Mouse (Mus musculus) midbrain, postnatal 0 days (tissue): ENCODE data around the gene Tfr2. TPM values are rescaled to one million over a fixed set of nuclear protein-coding genes. Genes with fewer than 3 reads are reported as not detected.
A peak's percentile ranks its signal among the peaks of the same experiment; 100 is the strongest.

Experiments used
- ATAC-seq: fragments of 200-750 bp; cut with Nextera tagmentation; 2 replicates; pipeline ENCODE4 v1.8.0; 2017; ENCODE audit warnings: moderate number of reproducible peaks, mild to moderate bottlenecking, moderate TSS enrichment, moderate library complexity; ENCODE audit not compliant: low FRiP score
- DNase-seq: peaks from one replicate; pipeline ENCODE4 v3.0.0-alpha.2; 2015; ENCODE audit warnings: low spot score
- H3K27ac ChIP-seq: fragments of 300-500 bp; sonication (generic); 2 replicates; pipeline ENCODE4 v1.5.1; 2014; ENCODE audit warnings: low read depth, mild to moderate bottlenecking, low read length, mixed read lengths
- H3K27me3 ChIP-seq: fragments of 300-500 bp; sonication (generic); 2 replicates; pipeline ENCODE4 v1.6.1; 2014; ENCODE audit warnings: low read length, control low read depth, mixed read lengths; ENCODE audit not compliant: insufficient read depth
- H3K36me3 ChIP-seq: fragments of 300-500 bp; sonication (generic); 2 replicates; pipeline ENCODE4 v1.6.1; 2014; ENCODE audit warnings: low read length, control low read depth, mixed read lengths; ENCODE audit not compliant: insufficient read depth
- H3K4me1 ChIP-seq: fragments of 300-500 bp; sonication (generic); 2 replicates; pipeline ENCODE4 v1.6.1; 2014; ENCODE audit warnings: mild to moderate bottlenecking, control low read depth, antibody characterized with exemption, low read length, mixed read lengths; ENCODE audit not compliant: insufficient read depth
- H3K4me2 ChIP-seq: fragments of 300-500 bp; sonication (generic); 2 replicates; pipeline ENCODE4 v1.6.1; 2014; ENCODE audit warnings: low read depth, mild to moderate bottlenecking, low read length, mixed read lengths; ENCODE audit not compliant: poor library complexity, severe bottlenecking
- H3K4me3 ChIP-seq: fragments of 300-500 bp; sonication (generic); 2 replicates; pipeline ENCODE4 v1.5.1; 2014; ENCODE audit warnings: low read depth, mild to moderate bottlenecking, low read length, moderate library complexity
- H3K9ac ChIP-seq: fragments of 300-500 bp; sonication (generic); replicated peaks from 2 replicates; pipeline ENCODE4 v1.6.1; 2014; ENCODE audit warnings: mild to moderate bottlenecking, low read length, moderate library complexity, mixed read lengths; ENCODE audit not compliant: poor library complexity, severe bottlenecking
- H3K9me3 ChIP-seq: fragments of 300-500 bp; sonication (generic); 2 replicates; pipeline ENCODE4 v1.6.1; 2016; ENCODE audit warnings: low read length, control low read depth
- CTCF ChIP-seq: IDR thresholded peaks from 2 replicates; pipeline ENCODE4 v1.5.1; 2016; ENCODE audit warnings: antibody characterized with exemption, mild to moderate bottlenecking
- WGBS: fragments of 180-500 bp; shearing (Covaris S2); extraction: QIAGEN DNeasy Blood & Tissue Kit; methylation state at CpG from one replicate; pipeline ENCODE4 v1.1.7; 2014; 5-methylcytosine and 5-hydroxymethylcytosine counted together
- polyA plus RNA-seq: library from polyadenylated mRNA; unstranded; fragments of >200 nt; fragmentation: Nextera tagmentation; extraction: Ambion mirVana; gene quantifications from 2 replicates; pipeline ENCODE4 v1.2.1, GENCODE M21; 2015
- total RNA-seq: library from RNA; depleted of rRNA; stranded (reverse); fragments of >200 nt; gene quantifications from 2 replicates; pipeline ENCODE4 v1.2.3, GENCODE M21; 2014

Tfr2 gene
- total and polyA plus RNA-seq, 2 experiments from 2014 or later = 21.7 to 29.6 TPM

DNA sequence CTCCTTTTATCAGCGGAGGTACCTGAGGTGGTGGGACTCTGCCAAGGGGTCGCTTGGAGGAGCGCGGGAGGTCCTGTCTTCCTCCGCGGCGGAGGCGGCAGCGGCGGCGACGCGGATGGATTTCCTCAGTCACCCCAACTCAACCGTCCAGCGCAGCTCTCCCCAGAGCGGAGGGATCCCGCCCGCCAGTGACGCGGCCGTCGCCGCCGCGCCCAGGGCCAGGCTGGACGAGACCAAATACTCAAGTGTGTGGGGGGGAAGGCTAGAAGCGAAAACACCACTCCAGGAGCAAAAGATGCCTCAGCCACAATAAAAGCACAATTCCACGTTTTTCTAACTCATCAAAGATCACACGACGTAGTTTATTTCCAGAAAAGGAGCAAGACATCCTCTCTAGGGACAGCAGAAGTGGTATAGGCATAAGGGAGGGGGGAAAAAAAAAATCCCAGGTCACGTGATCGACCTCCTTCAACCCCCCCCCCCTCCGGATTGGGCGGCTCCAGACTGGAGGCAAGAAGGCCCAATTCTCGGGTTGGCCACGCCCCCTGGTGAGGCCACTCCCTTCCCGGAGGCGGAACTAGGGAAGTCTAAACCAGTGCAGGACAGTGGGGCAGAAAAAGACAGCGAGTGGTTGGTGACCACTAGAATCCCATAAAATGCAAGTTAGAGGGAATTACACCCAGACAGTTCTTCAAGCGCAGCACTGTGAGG is 36.4 kb upstream of the Tfr2 start, which contains the start of the genes Epo and Gnb2:
Gene Epo (minus strand): TSS at position 126 of the 711 bp plus-strand sequence.
Gene Gnb2 (minus strand): TSS at position 394 of the 711 bp plus-strand sequence.
- Histone ChIP-seq H3K4me1 (no peaks in the 10 kb centered on the region; the same call in 1 of the 2 replicates), H3K27ac (peak within 1 kb of the TSS; percentile 98), H3K27me3 (no peaks in the 10 kb centered on the region), H3K9ac (peak within 1 kb of the TSS; percentile 95), H3K4me2 (peak within 1 kb of the TSS; percentile 91), H3K4me3 (peak within 1 kb of the TSS; percentile 83), H3K9me3 (no peaks in the 10 kb centered on the region), H3K36me3 (peaks cover 15% of the 10 kb centered on the region)
- DNase-seq = peak; percentile 99
- TF ChIP-seq CTCF = no peak
- peak; percentile 76 for ATAC-seq
- under 1% methylated on average over 40 of the region's 40 CpGs for WGBS

DNA sequence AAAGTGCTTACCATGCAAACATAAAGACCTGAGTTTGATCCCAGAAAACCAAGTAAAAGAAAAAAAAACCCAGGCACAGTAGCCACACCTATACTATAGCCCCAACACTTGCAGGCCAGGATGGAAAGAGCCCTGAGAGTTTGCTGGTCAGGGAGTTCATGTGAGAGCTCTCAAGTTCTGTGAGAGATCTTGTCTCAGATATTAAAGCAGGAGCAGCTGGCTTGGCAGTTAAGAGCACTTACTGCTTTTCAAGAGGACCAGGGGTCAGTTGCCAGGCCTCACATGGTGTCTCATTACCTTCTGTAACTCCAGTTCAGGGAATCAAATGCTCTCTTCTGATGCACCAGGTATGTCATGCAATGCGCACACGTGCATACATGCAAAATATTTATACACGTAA is 34.9 kb upstream of the Tfr2 start:
- no peak overlapping the region for H3K4me3 ChIP-seq
- WGBS = 95% methylated on average over 3 of the region's 3 CpGs
- no peak for DNase-seq
- H3K4me2 ChIP-seq = no peak overlapping the region
- no peak overlapping the region for H3K9ac ChIP-seq
- H3K4me1 ChIP-seq = no peaks in the 10 kb centered on the region
- no peak overlapping the region for H3K27ac ChIP-seq
- H3K36me3 ChIP-seq = 0 out of 2 replicates have a peak, but pooled peaks cover under 1% of the 10 kb centered on the region
- no peaks in the 10 kb centered on the region for H3K27me3 ChIP-seq
- no peak for TF ChIP-seq CTCF
- ATAC-seq = no peak
- no peaks in the 10 kb centered on the region for H3K9me3 ChIP-seq

DNA sequence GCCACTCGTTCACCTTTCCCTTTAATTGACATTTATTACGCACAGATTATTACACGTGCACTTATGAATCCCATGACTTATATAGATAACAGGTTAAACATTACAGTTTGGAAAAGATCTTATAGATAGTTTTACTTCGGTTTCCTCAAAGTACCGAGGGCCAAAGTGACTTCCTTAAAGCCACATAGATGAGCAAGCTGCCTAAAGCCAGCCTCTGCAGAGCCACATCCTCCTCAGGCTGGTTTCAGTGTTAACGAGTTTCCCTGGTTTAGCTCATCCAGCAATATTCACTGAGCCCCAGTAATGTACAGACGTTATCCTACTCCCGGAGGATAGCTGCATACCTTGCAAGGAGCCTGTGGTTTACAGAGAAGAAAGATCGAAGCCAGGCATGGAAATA is 34.3 kb upstream of the Tfr2 start:
- H3K27me3 ChIP-seq = no peaks in the 10 kb centered on the region
- H3K4me3 ChIP-seq = no peak overlapping the region
- no peak overlapping the region for H3K9ac ChIP-seq
- no peak for TF ChIP-seq CTCF
- H3K4me1 ChIP-seq = no peaks in the 10 kb centered on the region
- no peaks in the 10 kb centered on the region for H3K9me3 ChIP-seq
- no peak overlapping the region for H3K4me2 ChIP-seq
- DNase-seq = no peak
- ATAC-seq = no peak
- WGBS = 79% methylated on average over 9 of the region's 9 CpGs
- H3K27ac ChIP-seq = no peak overlapping the region
- H3K36me3 ChIP-seq = no peaks in the 10 kb centered on the region

DNA sequence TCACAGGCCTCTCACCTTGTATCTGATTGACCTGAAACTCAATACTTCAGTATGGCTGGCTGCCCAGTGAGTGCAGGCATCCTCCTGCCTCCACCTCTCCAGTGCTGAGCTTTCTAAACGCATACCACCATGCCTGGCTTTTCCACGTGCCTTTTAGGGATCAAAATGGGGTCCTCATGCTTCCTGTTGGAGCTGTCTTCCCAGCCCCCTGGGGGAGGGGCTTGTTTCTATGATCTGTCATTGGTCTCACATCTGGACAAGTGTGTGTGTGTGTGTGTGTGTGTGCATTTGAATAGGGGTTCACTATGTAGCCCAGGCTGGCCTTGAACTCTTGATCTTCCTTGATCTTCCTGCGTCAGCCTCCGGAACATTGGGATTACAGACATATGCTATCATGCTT is 32.2 kb upstream of the Tfr2 start:
- H3K4me3 ChIP-seq = no peak overlapping the region
- no peak overlapping the region for H3K4me2 ChIP-seq
- 56% methylated on average over 4 of the region's 4 CpGs for WGBS
- H3K9me3 ChIP-seq = no peaks in the 10 kb centered on the region
- no peaks in the 10 kb centered on the region for H3K27me3 ChIP-seq
- no peak overlapping the region for H3K9ac ChIP-seq
- ATAC-seq (no peak), DNase-seq (no peak)
- H3K36me3 ChIP-seq = no peaks in the 10 kb centered on the region
- no peak for TF ChIP-seq CTCF
- H3K27ac ChIP-seq = no peak overlapping the region
- H3K4me1 ChIP-seq = no peaks in the 10 kb centered on the region

DNA sequence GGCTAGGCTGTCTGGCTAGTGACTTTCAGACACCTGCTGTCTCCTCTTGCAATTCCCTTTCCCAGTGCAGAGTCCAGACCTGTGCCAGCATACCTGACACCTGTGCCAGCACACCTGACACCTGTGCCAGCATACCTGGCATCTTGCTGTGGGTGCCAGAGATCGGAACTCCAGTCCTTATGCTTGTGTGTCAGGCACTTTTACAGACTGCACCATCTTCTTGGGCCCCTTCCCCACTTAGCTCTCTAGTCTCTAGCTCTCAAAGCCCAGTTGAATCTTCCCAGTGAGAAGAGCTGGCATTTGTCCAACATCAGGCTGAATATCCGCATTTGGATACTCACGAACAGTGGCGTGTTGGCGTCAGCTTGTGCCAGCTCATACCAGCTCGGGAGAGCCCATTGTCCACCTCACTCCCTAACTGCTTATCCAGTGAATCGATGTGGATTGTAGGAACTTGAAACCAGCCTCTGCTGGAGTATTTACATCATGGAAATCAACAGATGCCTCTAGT is 30.3 kb upstream of the Tfr2 start:
- WGBS = 46% methylated on average over 7 of the region's 7 CpGs
- DNase-seq = peak; percentile 84

DNA sequence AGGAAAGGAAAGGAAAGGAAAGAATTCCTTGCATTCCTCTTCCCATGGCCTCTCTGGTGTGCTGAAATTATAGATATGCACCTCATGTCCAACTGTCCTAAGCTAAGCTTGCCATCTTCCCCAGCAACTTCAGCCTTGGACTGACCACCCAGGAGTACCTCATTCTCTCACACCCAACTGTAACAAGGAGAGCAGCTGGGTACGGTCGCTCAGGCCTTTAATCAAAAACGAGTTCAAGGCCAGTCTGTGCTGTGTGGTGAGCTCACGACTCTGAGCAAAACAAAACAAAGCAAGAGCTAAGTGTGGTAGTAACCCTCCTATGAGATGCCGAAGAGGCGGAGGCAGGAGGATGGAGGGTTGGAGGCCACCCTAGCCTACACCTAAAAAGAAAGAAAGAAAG is 28.6 kb upstream of the Tfr2 start:
- TF ChIP-seq CTCF = no peak
- H3K9me3 ChIP-seq = no peaks in the 10 kb centered on the region
- H3K9ac ChIP-seq = no peak overlapping the region
- H3K27me3 ChIP-seq = no peaks in the 10 kb centered on the region
- no peak overlapping the region for H3K4me2 ChIP-seq
- H3K36me3 ChIP-seq = no peaks in the 10 kb centered on the region
- H3K4me3 ChIP-seq = no peak overlapping the region
- no peak for ATAC-seq
- DNase-seq = no peak
- no peak overlapping the region for H3K27ac ChIP-seq
- no peaks in the 10 kb centered on the region for H3K4me1 ChIP-seq
- 81% methylated on average over 6 of the region's 6 CpGs for WGBS

More for the DNA sequence above, 30.3 kb upstream of the Tfr2 start:
- H3K27me3 ChIP-seq = no peaks in the 10 kb centered on the region
- 0 out of 2 replicates have a peak, but pooled peaks have one; percentile 52 for ATAC-seq
- no peaks in the 10 kb centered on the region for H3K4me1 ChIP-seq
- H3K4me3 ChIP-seq = no peak overlapping the region
- H3K9me3 ChIP-seq = no peaks in the 10 kb centered on the region
- no peak overlapping the region for H3K4me2 ChIP-seq
- no peak overlapping the region for H3K27ac ChIP-seq
- no peak overlapping the region for H3K9ac ChIP-seq
- TF ChIP-seq CTCF = no peak
- no peaks in the 10 kb centered on the region for H3K36me3 ChIP-seq
